Mouse (Mus musculus): Measurements from ENCODE around the gene Gm9048. TPM values are rescaled to one million over a fixed set of nuclear protein-coding genes. Genes with fewer than 3 reads are reported as not detected.

The Gm9048 gene
- not detected in 2 replicates for polyA plus RNA-seq (2012; rRNA removed)

GRCm38 (mm10) chr10:118348579-118348978 lies at the start of gene Gm9048:
Gene Gm9048 (minus strand): TSS chr10:118348679.

GRCm38 (mm10) chr10:118354005-118354404 lies 5.5 kb upstream of the Gm9048 start, which contains the start of gene Gm9049:
Gene Gm9049 (minus strand): TSS chr10:118354105.

GRCm38 (mm10) chr10:118343155-118343554 lies 5.3 kb downstream of the Gm9048 start, which contains the start of gene Gm9046:
Gene Gm9046 (minus strand): TSS chr10:118343255.

GRCm38 (mm10) chr10:118337731-118338130 lies 10.7 kb downstream of the Gm9048 start, which contains the start of gene Gm9045:
Gene Gm9045 (minus strand): TSS chr10:118337831.

GRCm38 (mm10) chr10:118332308-118332707 lies 16.2 kb downstream of the Gm9048 start, which contains the start of gene Gm9044:
Gene Gm9044 (minus strand): TSS chr10:118332408.

GRCm38 (mm10) chr10:118326869-118327268 lies 21.6 kb downstream of the Gm9048 start, which contains the start of gene Gm9040:
Gene Gm9040 (minus strand): TSS chr10:118326969.

Other genes with a start within 250 kb of the Gm9048 start
- gene Mdm1, start 206.9 kb downstream of the Gm9048 start, polyA plus RNA-seq (2012; rRNA removed) = 0.31 and 0.81 TPM in 2 replicates
- gene Il22, start 143.7 kb downstream of the Gm9048 start, polyA plus RNA-seq (2012; rRNA removed) = not detected in 2 replicates
- not detected in 2 replicates for gene Gm32717, start 107.9 kb downstream of the Gm9048 start, polyA plus RNA-seq (2012; rRNA removed)
- not detected in 2 replicates for gene Gm32802, start 90.0 kb downstream of the Gm9048 start, polyA plus RNA-seq (2012; rRNA removed)
- not detected in 2 replicates for gene Iltifb, start 53.6 kb downstream of the Gm9048 start, polyA plus RNA-seq (2012; rRNA removed)
- not detected in 2 replicates for gene Gm9040, start 21.7 kb downstream of the Gm9048 start, polyA plus RNA-seq (2012; rRNA removed)
- gene Gm9044, start 16.3 kb downstream of the Gm9048 start, polyA plus RNA-seq (2012; rRNA removed) = not detected in 2 replicates
- not detected in 2 replicates for gene Gm9045, start 10.8 kb downstream of the Gm9048 start, polyA plus RNA-seq (2012; rRNA removed)
- gene Gm9046, start 5.4 kb downstream of the Gm9048 start, polyA plus RNA-seq (2012; rRNA removed) = not detected in 2 replicates
- not detected in 2 replicates for gene Gm9049, start 5.4 kb upstream of the Gm9048 start, polyA plus RNA-seq (2012; rRNA removed)
- not detected in 2 replicates for gene Ifng, start 92.4 kb upstream of the Gm9048 start, polyA plus RNA-seq (2012; rRNA removed)